8 mouse cellular contexts compared by ENCODE assay signal in the genomic region with DNA sequence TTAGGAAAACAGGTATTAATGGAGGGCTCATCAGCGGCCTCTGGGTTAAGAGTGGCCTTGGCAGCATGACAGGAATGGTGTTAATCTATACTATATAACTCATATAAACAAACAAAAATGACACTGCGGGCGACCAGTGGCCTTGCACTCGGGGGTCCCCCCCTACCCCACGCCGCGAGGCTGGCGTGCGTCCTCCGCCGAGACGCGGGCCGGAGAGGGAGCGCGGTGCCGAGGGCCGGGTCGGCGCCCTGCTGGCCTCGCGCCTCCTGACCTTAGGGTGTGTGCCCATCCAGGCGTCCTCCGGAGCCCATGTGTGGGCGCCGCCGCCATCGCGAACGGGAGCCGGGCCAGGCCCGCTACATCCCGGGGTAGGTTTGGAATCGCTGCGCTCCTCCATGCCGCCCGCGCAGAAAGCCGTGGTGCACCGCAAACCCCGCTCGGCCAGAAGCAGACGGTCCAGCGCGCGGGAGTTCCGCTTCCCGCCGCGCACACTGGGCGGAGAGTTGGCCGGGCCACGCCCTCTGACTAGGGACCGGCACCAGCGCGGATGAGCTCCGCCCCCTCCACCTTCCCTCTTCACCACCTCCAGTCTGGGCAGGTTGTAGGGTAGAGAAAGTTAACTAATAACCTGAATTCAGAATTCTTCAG. TPM values are rescaled to one million over a fixed set of nuclear protein-coding genes. Genes with fewer than 3 reads are reported as not detected.
A peak's percentile ranks its signal among the peaks of the same experiment; 100 is the strongest.
DNase-seq lines count a peak whose midpoint lies in the region; ATAC-seq and TF ChIP-seq lines count a peak whose summit lies in the region.

A gene (minus strand): TSS at position 501 of the 648 bp plus-strand sequence.

- peak within 1 kb of the TSS; percentile 83 for H3K4me2 ChIP-seq in heart, embryonic 11.5 days
- peak within 1 kb of the TSS; percentile 55 for H3K4me2 ChIP-seq in kidney, embryonic 16.5 days (replicated peaks; ENCODE audit: low read depth, low read length)

- no peak within 1 kb of the TSS for H3K27ac ChIP-seq in heart, embryonic 11.5 days (ENCODE audit: low read depth, low read length)
- H3K27ac ChIP-seq in kidney, embryonic 16.5 days (ENCODE audit: low read length), result peak within 1 kb of the TSS; percentile 34; the same call in 1 of the 2 replicates

- H3K9ac ChIP-seq in heart, embryonic 11.5 days (ENCODE audit: low read depth, low read length), result peak within 1 kb of the TSS; percentile 88
- H3K9ac ChIP-seq in kidney, embryonic 16.5 days (replicated peaks; ENCODE audit: low read length), result peak within 1 kb of the TSS; percentile 89

- TF ChIP-seq POLR2A in brain, embryonic 14.5 days (IDR thresholded peaks at IDR 0.05; ENCODE audit: borderline replicate concordance, extremely low read depth, insufficient read depth, insufficient read length, poor library complexity, severe bottlenecking), result peak; percentile 24; the same call in 1 of the 2 replicates

- peak; percentile 95 for ATAC-seq in heart, embryonic 11.5 days (replicated peaks; ENCODE audit: insufficient number of reproducible peaks, low FRiP score, low TSS enrichment)
- peak; percentile 98 for ATAC-seq in kidney, embryonic 16.5 days (ENCODE audit: low FRiP score, low TSS enrichment)

- peaks cover 25% of the 10 kb centered on the region for H3K36me3 ChIP-seq in erythroblast, embryonic 14.5 days (ENCODE audit: control insufficient read depth)
- H3K36me3 ChIP-seq in heart, embryonic 11.5 days (ENCODE audit: control insufficient read depth, insufficient read depth, low read length), result peaks cover 3% of the 10 kb centered on the region; the same call in 1 of the 2 replicates
- H3K36me3 ChIP-seq in kidney, embryonic 16.5 days (ENCODE audit: insufficient read depth, low read length), result no peaks in the 10 kb centered on the region; the same call in 1 of the 2 replicates

- H3K4me3 ChIP-seq in erythroblast, embryonic 14.5 days (replicated peaks), result peak within 1 kb of the TSS; percentile 86
- H3K4me3 ChIP-seq in heart, embryonic 11.5 days (ENCODE audit: low read depth, low read length), result peak within 1 kb of the TSS; percentile 85
- peak within 1 kb of the TSS; percentile 78 for H3K4me3 ChIP-seq in kidney, embryonic 16.5 days (ENCODE audit: low read length)

- peak; percentile 78 for DNase-seq in CD4-positive helper T cell, adult 2 months (ENCODE audit: low read depth, low spot score)
- DNase-seq in brain, embryonic 14.5 days (ENCODE audit: low read depth), result peak; percentile 82
- DNase-seq in liver, result peak; percentile 90
- peak; percentile 50 to 54 for DNase-seq in monocyte, adult 2 months (ENCODE audit: low read depth in 1 of 2, low spot score in 2 of 2)
- DNase-seq in spleen, postnatal 14 days (ENCODE audit: low spot score in 2 of 2), result peak; percentile 78 to 82

- no peak for TF ChIP-seq CTCF in brain, embryonic 14.5 days (IDR thresholded peaks at IDR 0.05; ENCODE audit: borderline replicate concordance, extremely low read depth, insufficient read depth, insufficient read length)

- no peaks in the 10 kb centered on the region for H3K9me3 ChIP-seq in erythroblast, embryonic 14.5 days (ENCODE audit: control insufficient read depth, low read length)
- H3K9me3 ChIP-seq in heart, embryonic 11.5 days (replicated peaks; ENCODE audit: control insufficient read depth, low read length), result no peaks in the 10 kb centered on the region
- H3K9me3 ChIP-seq in kidney, embryonic 16.5 days (ENCODE audit: low read length), result no peaks in the 10 kb centered on the region

- H3K27me3 ChIP-seq in erythroblast, embryonic 14.5 days (ENCODE audit: control insufficient read depth), result peaks cover 3% of the 10 kb centered on the region; the same call in 1 of the 2 replicates
- H3K27me3 ChIP-seq in heart, embryonic 11.5 days (ENCODE audit: control insufficient read depth, insufficient read depth, low read length), result no peaks in the 10 kb centered on the region
- H3K27me3 ChIP-seq in kidney, embryonic 16.5 days (ENCODE audit: insufficient read depth, low read length), result no peaks in the 10 kb centered on the region

- peaks cover 19% of the 10 kb centered on the region for H3K4me1 ChIP-seq in erythroblast, embryonic 14.5 days (ENCODE audit: control insufficient read depth)
- H3K4me1 ChIP-seq in heart, embryonic 11.5 days (ENCODE audit: control insufficient read depth, insufficient read depth, low read length), result no peaks in the 10 kb centered on the region
- peaks cover 3% of the 10 kb centered on the region; the same call in 1 of the 2 replicates for H3K4me1 ChIP-seq in kidney, embryonic 16.5 days (ENCODE audit: insufficient read depth, low read length)

- under 1% methylated on average over 55 of the region's 57 CpGs for WGBS in heart, embryonic 11.5 days (ENCODE audit: insufficient replicate concordance)
- 2% methylated on average over 54 of the region's 57 CpGs for WGBS in kidney, embryonic 16.5 days

RNA-seq across cellular contexts. Expression of the gene that starts here (rescaled TPM):
- polyA plus RNA-seq in brain, embryonic 14.5 days (2012; rRNA removed), result 22.5 and 29.6 TPM in 2 replicates
- polyA plus RNA-seq in erythroblast, embryonic 14.5 days (2012), result 3.1 and 3.9 TPM in 2 replicates
- 68.3 and 74.5 TPM in 2 replicates for polyA plus RNA-seq in heart, embryonic 11.5 days (2014; fragmentation: Nextera tagmentation; extraction: Ambion mirVana)
- 88.0 and 94.5 TPM in 2 replicates for polyA plus RNA-seq in kidney, embryonic 16.5 days (2015; fragmentation: Nextera tagmentation; extraction: Ambion mirVana)
